Mouse (Mus musculus) ES-E14 (cell line): ENCODE measurements around the gene Ppm1n. TPM values are rescaled to one million over a fixed set of nuclear protein-coding genes. Genes with fewer than 3 reads are reported as not detected.
A peak's percentile ranks its signal among the peaks of the same experiment; 100 is the strongest.

ENCODE experiments used
- DNase-seq: peaks from one replicate; pipeline ENCODE4 v3.0.0-alpha.2; 2013; ENCODE audit warnings: low read depth, low spot score
- H3K27ac ChIP-seq: 2 replicates; pipeline ENCODE4 v1.5.1; 2012; ENCODE audit warnings: low read depth, mild to moderate bottlenecking, low read length, moderate library complexity, mixed read lengths; ENCODE audit not compliant: poor library complexity, insufficient read depth, severe bottlenecking
- H3K36me3 ChIP-seq: 2 replicates; pipeline ENCODE4 v1.6.1; 2012; ENCODE audit warnings: mild to moderate bottlenecking, low read length, moderate library complexity, mixed read lengths; ENCODE audit not compliant: control insufficient read depth, poor library complexity, insufficient read depth, severe bottlenecking
- H3K4me1 ChIP-seq, 2 experiments: fragments of 150-350 bp in 1 of 2; sonication (generic) in 1 of 2; 2 replicates each; pipeline ENCODE4 v1.6.1; 2012; ENCODE audit warnings: low read length in 2 of 2, mild to moderate bottlenecking in 1 of 2, mixed read lengths in 1 of 2; ENCODE audit not compliant: control insufficient read depth in 2 of 2, insufficient read depth in 2 of 2, poor library complexity in 1 of 2
- H3K4me3 ChIP-seq, 2 experiments: fragments of 150-350 bp in 1 of 2; sonication (generic) in 1 of 2; 2 replicates each; pipeline ENCODE4 v1.5.1; 2012; ENCODE audit warnings: low read length in 2 of 2, low read depth in 1 of 2, mild to moderate bottlenecking in 1 of 2, mixed read lengths in 1 of 2; ENCODE audit not compliant: insufficient read depth in 1 of 2, poor library complexity in 1 of 2, severe bottlenecking in 1 of 2
- H3K9ac ChIP-seq: 2 replicates; pipeline ENCODE4 v1.6.1; 2012; ENCODE audit warnings: low read depth, mild to moderate bottlenecking, low read length, mixed read lengths; ENCODE audit not compliant: poor library complexity, insufficient read depth, severe bottlenecking
- H3K9me3 ChIP-seq: fragments of 150-350 bp; sonication (generic); 2 replicates; pipeline ENCODE4 v1.6.1; 2012; ENCODE audit warnings: low read depth, mild to moderate bottlenecking, low read length; ENCODE audit not compliant: control insufficient read depth, insufficient read depth
- CHD2 ChIP-seq: IDR thresholded peaks from 2 replicates; pipeline ENCODE4 v1.6.1; 2014; ENCODE audit warnings: mild to moderate bottlenecking, low read depth, low read length, inconsistent platforms
- HCFC1 ChIP-seq: IDR thresholded peaks from 2 replicates; pipeline ENCODE4 v1.6.1; 2012; ENCODE audit warnings: low read length, inconsistent platforms, borderline replicate concordance; ENCODE audit not compliant: insufficient read depth
- MAFK ChIP-seq: IDR thresholded peaks from 2 replicates; pipeline ENCODE4 v1.6.1; 2014; ENCODE audit warnings: mild to moderate bottlenecking, low read depth, low read length, inconsistent platforms; ENCODE audit not compliant: insufficient read depth
- ZC3H11A ChIP-seq: IDR thresholded peaks from 2 replicates; pipeline ENCODE4 v1.6.1; 2012; ENCODE audit warnings: low read depth, mild to moderate bottlenecking, inconsistent platforms, low read length, borderline replicate concordance
- ZNF384 ChIP-seq: IDR thresholded peaks from 2 replicates; pipeline ENCODE4 v1.6.1; 2012; ENCODE audit warnings: low read depth, low read length, inconsistent platforms
- in situ Hi-C, 2 experiments: fragments of 600-800 bp; cut with MboI; formaldehyde crosslinking; loops; one replicate each; pipeline ENCODE4 v1.15.1; 2025; ENCODE audit warnings: low sequenced_read_pairs in 2 of 2, inconsistent platforms in 1 of 2; ENCODE audit not compliant: unreplicated experiment in 2 of 2
- total RNA-seq: library from RNA; depleted of rRNA; stranded (reverse); fragments of 300-350 nt; gene quantifications from 2 replicates; pipeline ENCODE4 v1.2.3, GENCODE M21; 2012

Ppm1n gene
- total RNA-seq, 1 experiment: 2.9 TPM

GRCm38 (mm10) chr7:19269721-19270441 lies 10.0 kb downstream of the Ppm1n start:
- peak overlapping the region; percentile 86 to 98 for H3K4me3 ChIP-seq
- in situ Hi-C loops: no loop called here
- peak overlapping the region; percentile 100; the same call in 1 of the 2 replicates for H3K27ac ChIP-seq
- H3K4me1 ChIP-seq: peaks cover 9 to 28% of the 10 kb centered on the region in 2 experiments
- TF ChIP-seq HCFC1 (no peak), ZC3H11A (no peak), ZNF384 (no peak), MAFK (no peak), CHD2 (no peak)
- H3K9me3 ChIP-seq: no peaks in the 10 kb centered on the region
- H3K36me3 ChIP-seq: peaks cover 19% of the 10 kb centered on the region; the same call in 1 of the 2 replicates
- no peak for DNase-seq
- peak overlapping the region; percentile 55; the same call in 1 of the 2 replicates for H3K9ac ChIP-seq

GRCm38 (mm10) chr7:19268993-19269681 lies 10.7 kb downstream of the Ppm1n start:
- H3K9me3 ChIP-seq: no peaks in the 10 kb centered on the region
- peak overlapping the region; percentile 63 to 86 for H3K4me3 ChIP-seq
- in situ Hi-C loops: no loop called here
- DNase-seq: no peak
- no peak for TF ChIP-seq ZC3H11A
- TF ChIP-seq ZNF384: no peak
- no peak for TF ChIP-seq MAFK
- no peak for TF ChIP-seq HCFC1
- no peak for TF ChIP-seq CHD2
- peaks cover 26% of the 10 kb centered on the region for H3K36me3 ChIP-seq
- H3K27ac ChIP-seq: peak overlapping the region; percentile 100; the same call in 1 of the 2 replicates
- peaks cover 9 to 34% of the 10 kb centered on the region in 2 experiments for H3K4me1 ChIP-seq
- H3K9ac ChIP-seq: peak overlapping the region; percentile 44; the same call in 1 of the 2 replicates

- TF ChIP-seq ZNF384: no peak
These were observed 12.8 kb downstream of the Ppm1n start for GRCm38 (mm10) chr7:19267051-19267450.

GRCm38 (mm10) chr7:19265928-19266822 lies 13.7 kb downstream of the Ppm1n start:
- no peak overlapping the region for H3K4me3 ChIP-seq
- peak overlapping the region; percentile 39 for H3K9ac ChIP-seq
- peaks cover 9 to 34% of the 10 kb centered on the region in 2 experiments for H3K4me1 ChIP-seq
- no peaks in the 10 kb centered on the region for H3K9me3 ChIP-seq
- peaks cover 46% of the 10 kb centered on the region for H3K36me3 ChIP-seq
- H3K27ac ChIP-seq: peak overlapping the region; percentile 0
- DNase-seq: no peak
- in situ Hi-C loops: no loop called here
- no peak for TF ChIP-seq CHD2
- no peak for TF ChIP-seq ZNF384
- TF ChIP-seq ZC3H11A: no peak
- TF ChIP-seq HCFC1: no peak
- no peak for TF ChIP-seq MAFK

More at GRCm38 (mm10) chr7:19267051-19267450, 12.8 kb downstream of the Ppm1n start:
- Histone ChIP-seq H3K36me3 (peaks cover 40% of the 10 kb centered on the region), H3K27ac (peak overlapping the region; percentile 0; the same call in 1 of the 2 replicates), H3K9ac (no peak overlapping the region), H3K4me3 (peak overlapping the region in 1 of 2 experiments; percentile 9; a peak in 1 of 4 replicates), H3K9me3 (no peaks in the 10 kb centered on the region), H3K4me1 (peaks cover 9 to 34% of the 10 kb centered on the region in 2 experiments)
- in situ Hi-C loops: no loop called here
- DNase-seq: no peak
